Mouse (Mus musculus) kidney, adult 11 months (tissue): ENCODE measurements around the gene Mecr.

Experiments
- DNase-seq: peaks from one replicate; pipeline ENCODE4 v3.0.0; 2022

The Mecr gene

GRCm38 (mm10) chr4:131836891-131837491 is 6.3 kb upstream of the Mecr start:
- no peak for DNase-seq

GRCm38 (mm10) chr4:131837872-131838524 is 5.3 kb upstream of the Mecr start, which contains the start of gene Ptpru:
Gene Ptpru, minus strand, starts transcription at chr4:131838288.
- peak; percentile 80 for DNase-seq

GRCm38 (mm10) chr4:131845991-131846778 is 2.9 kb downstream of the Mecr start:
- DNase-seq = no peak

DNA sequence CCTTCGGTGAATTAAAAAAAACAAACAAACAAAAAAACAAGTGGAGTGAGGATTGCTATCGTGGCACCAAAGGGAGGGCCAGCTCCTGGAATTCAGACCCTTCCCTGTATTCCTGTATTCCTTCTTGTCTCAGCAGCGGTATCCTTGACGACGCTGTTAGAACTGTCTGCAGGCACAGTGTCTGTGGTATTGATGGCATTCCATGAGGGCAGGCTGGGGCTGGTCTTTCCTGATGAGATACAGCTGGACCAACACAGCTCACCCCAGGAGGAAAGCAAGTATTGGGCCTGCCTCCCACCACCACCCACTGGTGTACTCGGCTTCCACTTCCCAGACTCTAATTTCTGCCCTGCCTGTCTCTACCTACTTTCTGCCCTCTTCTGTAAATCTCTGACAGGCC is 4.8 kb downstream of the Mecr start:
- no peak for DNase-seq

DNA sequence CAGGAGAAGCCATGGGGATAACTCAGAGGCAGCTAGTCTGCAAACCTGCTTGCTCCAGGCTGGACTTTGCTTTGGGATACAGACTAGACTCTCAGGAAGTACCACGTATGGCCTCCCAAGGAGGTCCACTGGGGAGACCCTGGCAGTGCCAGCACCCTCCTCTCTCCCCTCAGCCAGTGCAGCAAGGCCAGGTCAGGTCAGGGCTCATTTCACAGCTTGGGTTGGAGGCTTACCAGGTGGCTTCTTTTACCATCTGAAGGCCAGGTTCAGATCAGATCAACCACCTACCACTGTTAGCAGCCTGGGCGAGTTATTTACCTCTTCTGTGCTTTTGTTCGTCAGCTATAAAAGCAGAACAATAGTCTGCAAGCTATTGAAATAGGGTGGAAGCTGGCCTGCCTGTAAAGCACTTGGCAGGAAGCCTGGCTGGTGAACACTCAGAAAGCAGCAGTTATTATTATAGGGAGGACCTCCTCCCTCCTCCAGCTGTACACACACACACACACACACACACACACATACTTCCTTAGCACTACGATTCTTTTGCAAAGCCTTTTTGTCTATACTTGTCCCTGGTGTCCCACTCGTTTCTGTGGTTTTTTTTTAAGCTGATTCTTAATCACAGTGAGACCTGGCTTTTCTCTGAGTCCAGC is 6.8 kb downstream of the Mecr start:
- DNase-seq = no peak

DNA sequence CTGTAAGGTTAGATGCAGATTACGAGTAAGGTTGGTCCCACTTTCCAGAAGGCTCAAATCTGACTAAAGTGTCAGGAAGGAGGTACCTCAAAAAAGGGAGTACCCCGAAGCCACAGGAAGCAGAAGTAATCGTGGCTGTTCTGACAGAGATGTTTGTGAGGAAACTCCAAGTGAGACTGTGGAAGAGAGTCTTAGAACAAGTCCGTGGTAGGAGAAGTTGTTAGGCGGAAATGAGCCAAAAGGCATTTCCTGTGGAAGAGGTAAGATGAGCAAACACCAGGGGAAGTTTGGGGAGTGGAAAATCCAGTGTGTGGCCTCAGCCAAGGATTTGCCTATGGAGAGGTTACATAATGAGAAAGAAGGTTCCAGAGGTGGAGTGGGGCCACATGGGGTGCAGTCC is 11.7 kb downstream of the Mecr start:
- no peak for DNase-seq

DNA sequence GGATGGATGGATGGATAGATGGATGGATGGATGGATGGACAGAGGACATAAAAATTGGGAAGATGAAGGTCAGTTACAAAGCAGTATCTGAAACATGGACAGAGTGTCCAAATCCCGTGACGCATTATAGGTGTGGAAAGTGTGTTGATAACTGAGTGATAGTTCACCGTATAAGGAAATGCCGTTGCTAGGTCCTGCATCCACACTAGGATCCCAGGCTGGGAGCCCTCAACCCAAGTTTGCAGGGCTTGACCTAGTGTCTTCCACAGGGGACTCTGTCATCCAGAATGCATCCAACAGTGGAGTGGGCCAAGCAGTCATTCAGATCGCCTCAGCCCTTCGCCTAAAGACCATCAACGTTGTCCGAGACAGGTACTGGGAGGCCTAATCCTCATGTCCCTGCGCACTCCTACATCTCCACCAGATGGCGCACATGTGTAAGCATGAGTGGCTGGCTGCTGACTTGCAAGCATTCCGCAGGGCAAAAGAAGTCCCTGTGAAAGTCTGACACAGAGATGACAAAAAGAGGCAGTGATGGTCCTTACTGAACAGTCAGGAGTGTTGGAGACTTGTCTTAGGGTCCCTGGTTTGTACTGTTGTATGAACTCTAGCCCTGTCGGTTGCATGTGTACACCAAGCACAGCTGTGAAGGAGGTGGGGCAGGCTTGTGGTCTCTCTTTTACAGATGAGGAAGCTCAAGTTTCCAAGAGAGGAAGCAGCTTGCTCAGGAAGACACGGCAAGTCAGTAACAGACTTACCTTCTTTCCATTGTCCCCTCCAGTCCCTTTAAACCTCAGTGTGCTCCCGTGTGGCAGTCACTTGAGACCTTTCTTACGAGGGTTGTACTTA is 17.4 kb downstream of the Mecr start:
- peak; percentile 70 for DNase-seq

- no peak for DNase-seq
Measured at GRCm38 (mm10) chr4:131861341-131861739, 18.1 kb downstream of the Mecr start.

GRCm38 (mm10) chr4:131872672-131873292 is 29.5 kb downstream of the Mecr start:
- DNase-seq = no peak

DNA sequence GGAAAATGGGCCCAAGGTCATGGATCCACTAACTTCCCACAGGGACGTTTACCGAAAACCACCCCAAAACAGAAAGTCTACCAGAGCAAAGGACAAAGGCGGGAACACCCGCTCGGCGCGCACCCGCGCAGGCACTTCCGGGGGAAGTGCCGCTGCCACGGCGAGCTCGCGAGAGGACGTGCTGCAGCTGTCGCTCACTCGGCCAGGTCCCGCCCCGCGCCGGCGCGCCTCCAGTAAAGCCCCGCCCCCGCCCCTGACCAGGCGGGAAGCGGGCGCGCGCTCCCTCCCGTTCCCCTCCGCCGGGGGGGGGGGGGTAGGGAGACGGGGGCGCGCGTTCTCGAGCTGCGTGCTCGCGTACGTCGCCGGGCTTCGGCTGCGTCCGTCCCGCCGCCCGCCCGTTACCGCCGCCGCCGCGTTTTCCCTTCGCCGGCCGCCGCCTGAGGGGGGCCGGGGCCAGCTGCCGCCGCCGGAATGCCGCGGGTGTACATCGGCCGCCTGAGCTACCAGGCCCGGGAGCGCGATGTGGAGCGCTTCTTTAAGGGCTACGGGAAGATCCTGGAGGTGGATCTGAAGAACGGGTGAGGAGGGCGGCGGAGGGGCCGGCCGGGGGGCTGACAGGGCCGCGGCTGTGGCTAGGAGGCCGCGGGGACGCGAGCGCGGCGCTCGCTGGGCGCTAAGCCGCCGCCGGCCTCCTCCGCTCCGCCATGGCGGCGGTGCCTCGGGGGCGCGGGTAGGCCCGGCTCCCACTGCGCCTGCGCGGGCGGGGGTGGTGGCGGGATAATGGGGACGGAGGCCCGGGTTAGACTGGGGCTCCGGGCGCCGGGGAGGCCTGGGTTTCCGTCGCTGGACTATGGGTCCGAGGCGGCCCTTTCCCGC is 30.3 kb downstream of the Mecr start, which contains the start of gene Srsf4:
Srsf4 (plus strand) TSS at position 325 of the 876 bp plus-strand sequence.
- DNase-seq = peak; percentile 92

- DNase-seq = no peak
Measured at GRCm38 (mm10) chr4:131874169-131874536, 30.9 kb downstream of the Mecr start.

- no peak for DNase-seq
Measured at GRCm38 (mm10) chr4:131874567-131874966, 31.3 kb downstream of the Mecr start.

DNA sequence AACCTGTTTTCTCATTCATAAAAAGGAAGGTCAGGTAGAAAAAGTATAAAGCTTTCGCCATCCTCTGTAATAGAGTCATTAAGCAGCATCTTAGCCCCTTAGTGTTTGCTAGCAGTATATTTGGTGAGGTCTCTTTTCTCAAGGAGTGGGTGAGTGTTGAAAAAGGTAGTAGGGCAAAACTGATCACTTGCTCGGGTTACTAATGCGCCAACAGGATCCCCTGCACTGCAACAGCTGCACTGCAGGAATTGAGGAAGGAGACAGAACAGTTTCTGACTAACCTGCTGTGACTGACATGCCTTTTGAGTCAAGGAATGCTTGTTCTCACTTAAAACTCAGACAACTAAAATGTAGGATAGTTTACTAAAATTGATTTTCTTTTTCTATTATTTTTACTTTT is 32.0 kb downstream of the Mecr start:
- no peak for DNase-seq

- no peak for DNase-seq
Measured at GRCm38 (mm10) chr4:131876836-131877235, 33.6 kb downstream of the Mecr start.

DNA sequence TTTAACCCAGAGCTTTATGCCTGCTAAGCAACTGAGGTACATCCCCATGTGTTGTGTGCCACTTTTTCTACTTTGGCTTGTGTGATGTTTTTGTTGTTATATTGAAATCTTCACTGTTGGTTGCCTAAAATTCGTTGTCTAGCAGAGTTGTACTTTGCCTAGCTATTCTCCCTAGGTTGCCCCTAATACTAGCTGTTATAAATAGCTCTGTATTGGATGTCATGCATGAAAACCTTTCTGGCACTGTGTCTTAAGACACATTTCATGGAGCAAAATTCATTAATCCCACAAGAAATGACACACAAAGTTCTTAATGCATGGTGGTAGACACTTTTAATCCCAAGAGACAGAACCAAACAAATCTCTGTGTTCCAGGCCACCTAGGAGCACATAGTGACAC is 36.4 kb downstream of the Mecr start:
- no peak for DNase-seq

DNA sequence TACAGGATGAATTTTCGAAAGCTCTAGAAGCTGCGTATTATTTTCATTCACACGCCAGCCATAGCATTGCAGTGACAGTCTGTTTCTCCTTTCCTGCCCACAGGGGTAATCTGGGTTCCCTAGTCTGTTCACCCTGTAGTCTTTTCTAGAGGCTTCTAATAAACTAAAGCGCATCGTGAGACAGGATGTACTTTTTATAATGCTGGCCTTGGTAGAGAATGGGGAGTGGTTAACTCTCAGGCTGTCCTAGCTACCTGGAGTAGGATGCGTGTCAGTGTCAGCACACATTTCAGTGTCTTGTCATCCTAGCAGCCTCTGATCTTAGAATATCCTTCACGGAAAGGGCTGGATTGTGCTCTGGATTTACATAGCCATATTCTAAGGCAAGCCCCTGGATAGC is 38.0 kb downstream of the Mecr start:
- DNase-seq = no peak

- DNase-seq = no peak
Measured at GRCm38 (mm10) chr4:131883571-131883970, 40.3 kb downstream of the Mecr start.

DNA sequence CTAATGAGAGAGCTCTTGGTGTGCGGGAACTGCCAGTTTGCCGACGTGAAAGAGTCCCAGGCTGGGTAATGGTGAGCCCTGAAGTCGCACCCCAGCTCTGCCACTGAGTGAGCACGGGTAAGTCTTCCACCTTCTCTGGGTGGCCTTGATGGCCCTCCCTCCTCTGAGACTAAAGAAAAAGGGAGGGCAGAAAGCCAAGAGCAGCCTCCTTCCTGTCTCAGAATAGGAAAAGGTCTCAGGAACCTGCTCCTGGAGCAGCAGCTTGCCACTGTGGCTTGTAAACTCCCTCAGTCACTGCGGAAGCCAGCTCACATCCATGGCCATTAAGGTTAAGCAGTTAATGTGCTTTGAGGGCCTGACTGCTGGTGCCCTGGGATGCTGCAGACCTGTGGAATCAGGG is 42.1 kb downstream of the Mecr start:
- no peak for DNase-seq

GRCm38 (mm10) chr4:131888564-131888963 is 45.3 kb downstream of the Mecr start:
- no peak for DNase-seq

DNA sequence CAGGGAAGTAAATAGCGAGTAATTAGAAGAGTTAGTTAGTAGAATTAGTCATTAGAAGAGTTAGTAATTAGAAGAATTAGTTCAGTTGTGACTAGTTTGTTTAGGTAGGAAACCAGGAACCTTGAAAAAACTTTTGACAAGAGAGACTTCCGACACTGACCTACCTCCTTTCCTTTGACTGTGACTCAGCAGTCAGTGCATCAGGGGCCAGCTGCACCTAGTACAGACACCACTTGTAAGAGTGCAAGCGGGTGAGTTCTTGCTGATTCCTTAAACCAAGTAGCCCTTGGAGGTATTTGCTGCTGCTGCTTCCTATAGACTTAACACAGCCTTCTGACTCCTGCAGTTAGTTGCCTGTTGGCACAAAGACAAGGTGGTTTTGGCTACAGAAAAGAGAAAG is 47.4 kb downstream of the Mecr start:
- no peak for DNase-seq

- no peak for DNase-seq
Measured at GRCm38 (mm10) chr4:131897109-131897508, 53.8 kb downstream of the Mecr start.
